Mouse (Mus musculus) Patski (cell line): Measurements from ENCODE around the gene Gfod1. TPM values are rescaled to one million over a fixed set of nuclear protein-coding genes. Genes with fewer than 3 reads are reported as not detected.

ENCODE experiments used
- ATAC-seq: fragments of 100-300 bp; one replicate; pipeline ENCODE4 v1.8.0; 2021
- CTCF ChIA-PET: fragments of 350-600 bp; sonication (Branson Sonifier 250); formaldehyde crosslinking; loops from one replicate; lab custom pipeline; 2022; ENCODE audit warnings: inconsistent platforms; lab: Charles Lee
- POLR2A ChIA-PET: fragments of 350-600 bp; sonication (Branson Sonifier 250); formaldehyde crosslinking; loops from one replicate; lab custom pipeline; 2022; ENCODE audit warnings: antibody characterized with exemption, inconsistent platforms; lab: Charles Lee
- DNase-seq: peaks from one replicate; pipeline ENCODE4 v3.0.0-alpha.2; 2011; ENCODE audit warnings: low read depth, low spot score
- H3K27me3 ChIP-seq: fragments of 371-371 bp; one replicate; pipeline ENCODE4 v1.5.1; 2021
- CTCF ChIP-seq: fragments of 100-300 bp; IDR thresholded peaks from one replicate; pipeline ENCODE4 v1.5.1; 2021
- in situ Hi-C: fragments of 300-500 bp; cut with MboI; formaldehyde crosslinking; loops from 3 replicates; pipeline ENCODE4 v1.11.1; 2018; ENCODE audit warnings: low pct_unique_long_range_greater_than_20kb, mixed read lengths
- polyA plus RNA-seq: library from polyadenylated mRNA; unstranded; gene quantifications from one replicate; pipeline ENCODE4 v1.2.3, GENCODE M21; 2021

The Gfod1 gene
- polyA plus RNA-seq, 1 experiment from 2014 or later = 1.3 TPM

GRCm38 (mm10) chr13:43173262-43173661 lies 130.7 kb downstream of the Gfod1 start:
- peak; percentile 83 for TF ChIP-seq CTCF
- ChIA-PET CTCF (interaction anchor here (2.5 kb wide), 1 partner anchor 9 kb away, joined by 7 read pairs; no protein-coding TSS in a partner anchor), POLR2A (no interaction called here)
- H3K27me3 ChIP-seq = no peaks in the 10 kb centered on the region
- DNase-seq = no peak
- ATAC-seq = no peak
- in situ Hi-C loops = loop anchor here (5.0 to 10.0 kb wide), 2 partner anchors 341 to 382 kb away; no protein-coding TSS in a partner anchor

GRCm38 (mm10) chr13:43172036-43172713 lies 131.8 kb downstream of the Gfod1 start:
- CTCF ChIA-PET = interaction anchor here (1.4 to 2.5 kb wide), 2 partner anchors 10 to 337 kb away, joined by 4 to 7 read pairs; no protein-coding TSS in a partner anchor
- no peaks in the 10 kb centered on the region for H3K27me3 ChIP-seq
- TF ChIP-seq CTCF = peak; percentile 46
- POLR2A ChIA-PET = interaction anchor here (0.8 to 1.0 kb wide), 3 partner anchors 23 to 360 kb away, joined by 3 read pairs; no protein-coding TSS in a partner anchor
- DNase-seq (no peak), ATAC-seq (no peak)
- in situ Hi-C loops = loop anchor here (5.0 to 10.0 kb wide), 2 partner anchors 340 to 383 kb away; no protein-coding TSS in a partner anchor

- no peak for TF ChIP-seq CTCF
- no peak for DNase-seq
- POLR2A ChIA-PET = interaction anchor here (0.6 to 1.2 kb wide), 6 partner anchors 22 to 382 kb away, joined by 3 to 4 read pairs (median 4); partner anchors contain the start of gene Nol7
- ATAC-seq = peak; percentile 72
- no peaks in the 10 kb centered on the region for H3K27me3 ChIP-seq
- in situ Hi-C loops = loop anchor here (5.0 to 10.0 kb wide), 2 partner anchors 339 to 384 kb away; no protein-coding TSS in a partner anchor
- CTCF ChIA-PET = interaction anchor here (1.4 to 2.5 kb wide), 2 partner anchors 11 to 336 kb away, joined by 4 to 7 read pairs; no protein-coding TSS in a partner anchor
Observed at GRCm38 (mm10) chr13:43171020-43171710, 132.8 kb downstream of the Gfod1 start, which contains the start of gene Tbc1d7. Tbc1d7 (minus strand) TSS chr13:43171501.

GRCm38 (mm10) chr13:43167721-43168120 lies 136.3 kb downstream of the Gfod1 start:
- no peaks in the 10 kb centered on the region for H3K27me3 ChIP-seq
- DNase-seq = no peak
- no peak for ATAC-seq
- in situ Hi-C loops = no loop called here
- TF ChIP-seq CTCF = no peak
- CTCF ChIA-PET = interaction anchor here (1.0 to 2.0 kb wide), 3 partner anchors 11 to 33 kb away, joined by 3 to 4 read pairs (median 3); no protein-coding TSS in a partner anchor
- POLR2A ChIA-PET = interaction anchor here (0.6 to 0.7 kb wide), 2 partner anchors 21 to 735 kb away, joined by 3 read pairs; no protein-coding TSS in a partner anchor

GRCm38 (mm10) chr13:43159429-43159828 lies 144.5 kb downstream of the Gfod1 start:
- DNase-seq = no peak
- in situ Hi-C loops = no loop called here
- ATAC-seq = no peak
- ChIA-PET POLR2A (no interaction called here), CTCF (no interaction called here)
- no peak for TF ChIP-seq CTCF
- no peaks in the 10 kb centered on the region for H3K27me3 ChIP-seq

- in situ Hi-C loops = no loop called here
- DNase-seq (no peak), ATAC-seq (no peak)
- POLR2A ChIA-PET = no interaction called here
- no peak for TF ChIP-seq CTCF
- CTCF ChIA-PET = no interaction called here
- H3K27me3 ChIP-seq = no peaks in the 10 kb centered on the region
Observed at GRCm38 (mm10) chr13:43158281-43158680, 145.7 kb downstream of the Gfod1 start.

- POLR2A ChIA-PET = interaction anchor here (0.6 to 0.7 kb wide), 2 partner anchors 8 to 252 kb away, joined by 3 to 4 read pairs; no protein-coding TSS in a partner anchor
- CTCF ChIA-PET = interaction anchor here (0.7 kb wide), 1 partner anchor 14 kb away, joined by 3 read pairs; no protein-coding TSS in a partner anchor
- TF ChIP-seq CTCF = no peak
- no peak for ATAC-seq
- H3K27me3 ChIP-seq = no peaks in the 10 kb centered on the region
- DNase-seq = no peak
- in situ Hi-C loops = no loop called here
Observed at GRCm38 (mm10) chr13:43157370-43157769, 146.6 kb downstream of the Gfod1 start.

- ATAC-seq (no peak), DNase-seq (no peak)
- no peak for TF ChIP-seq CTCF
- ChIA-PET POLR2A (interaction anchor here (0.6 kb wide), 1 partner anchor 713 kb away, joined by 3 read pairs; no protein-coding TSS in a partner anchor), CTCF (no interaction called here)
- in situ Hi-C loops = no loop called here
- H3K27me3 ChIP-seq = no peaks in the 10 kb centered on the region
Observed at GRCm38 (mm10) chr13:43152005-43152520, 151.9 kb downstream of the Gfod1 start.

GRCm38 (mm10) chr13:43149661-43150060 lies 154.3 kb downstream of the Gfod1 start:
- ChIA-PET POLR2A (interaction anchor here (1.4 kb wide), 1 partner anchor 22 kb away, joined by 3 read pairs; the partner anchor contains the start of gene Tbc1d7), CTCF (interaction anchor here (1.0 to 1.7 kb wide), 2 partner anchors 19 to 315 kb away, joined by 4 read pairs; no protein-coding TSS in a partner anchor)
- DNase-seq = no peak
- H3K27me3 ChIP-seq = no peaks in the 10 kb centered on the region
- ATAC-seq = no peak
- no peak for TF ChIP-seq CTCF
- in situ Hi-C loops = no loop called here

- ChIA-PET POLR2A (interaction anchor here (0.6 to 1.4 kb wide), 3 partner anchors 16 to 554 kb away, joined by 3 to 6 read pairs (median 4); partner anchors contain the start of gene Tbc1d7), CTCF (interaction anchor here (1.0 kb wide), 1 partner anchor 314 kb away, joined by 4 read pairs; no protein-coding TSS in a partner anchor)
- H3K27me3 ChIP-seq = no peaks in the 10 kb centered on the region
- no peak for ATAC-seq
- no peak for DNase-seq
- no peak for TF ChIP-seq CTCF
- in situ Hi-C loops = no loop called here
Observed at GRCm38 (mm10) chr13:43148692-43149091, 155.3 kb downstream of the Gfod1 start.
